Mouse (Mus musculus): ENCODE measurements around the gene Apoc4.

Gene Apoc4

GRCm38 (mm10) chr7:19676662-19677061 lies 4.6 kb downstream of the Apoc4 start:
- no peak for DNase-seq

DNA sequence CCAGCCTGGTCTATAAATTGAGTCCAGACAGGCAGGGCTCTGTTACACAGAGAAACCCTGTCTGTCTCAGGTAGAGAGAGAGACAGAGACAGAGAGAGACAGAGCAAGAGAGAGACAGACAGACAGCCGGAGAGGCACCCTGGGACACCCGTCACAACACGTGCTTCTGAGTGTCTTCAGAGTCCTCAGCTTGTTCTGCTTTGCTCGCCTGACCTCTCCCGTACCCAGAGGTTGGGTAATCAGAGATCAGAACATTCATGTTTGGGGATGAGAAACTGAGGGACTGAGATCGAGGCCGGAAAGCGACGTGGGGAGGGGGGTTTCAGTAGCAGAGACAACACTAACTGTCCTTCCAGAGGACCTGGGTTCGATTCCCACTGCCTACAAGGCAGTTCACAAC lies 5.5 kb downstream of the Apoc4 start:
- no peak for DNase-seq

DNA sequence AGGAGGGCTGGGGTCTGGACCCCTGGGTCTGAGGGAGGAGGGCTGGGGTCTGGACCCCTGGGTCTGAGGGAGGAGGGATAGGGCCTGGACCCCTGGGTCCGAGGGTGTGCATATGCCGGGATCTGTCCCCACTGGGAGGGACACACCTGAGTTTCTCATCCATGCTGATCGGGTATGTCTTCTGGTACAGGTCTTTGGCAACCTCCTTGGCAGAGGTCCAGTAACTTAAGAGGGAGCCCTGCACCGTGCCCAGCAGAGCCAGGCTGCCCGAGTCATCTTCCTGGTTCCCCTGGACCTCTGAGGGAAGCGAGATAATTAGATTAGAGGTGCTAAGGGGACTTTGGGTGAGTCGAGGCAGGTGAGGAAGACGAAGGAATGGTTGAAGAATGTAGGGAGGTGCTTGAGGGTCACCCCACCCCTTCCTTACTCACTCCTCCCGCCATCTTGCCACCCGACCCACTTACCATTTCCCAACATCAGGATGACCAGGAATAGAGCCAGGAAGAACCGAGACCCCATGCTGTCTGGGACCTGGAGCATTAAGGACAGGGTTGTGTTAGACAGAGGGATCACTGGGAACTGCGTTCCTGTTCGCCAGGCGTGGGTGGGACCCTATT lies 8.1 kb downstream of the Apoc4 start:
- DNase-seq = no peak

GRCm38 (mm10) chr7:19671511-19671910 lies 9.8 kb downstream of the Apoc4 start:
- DNase-seq = no peak

DNA sequence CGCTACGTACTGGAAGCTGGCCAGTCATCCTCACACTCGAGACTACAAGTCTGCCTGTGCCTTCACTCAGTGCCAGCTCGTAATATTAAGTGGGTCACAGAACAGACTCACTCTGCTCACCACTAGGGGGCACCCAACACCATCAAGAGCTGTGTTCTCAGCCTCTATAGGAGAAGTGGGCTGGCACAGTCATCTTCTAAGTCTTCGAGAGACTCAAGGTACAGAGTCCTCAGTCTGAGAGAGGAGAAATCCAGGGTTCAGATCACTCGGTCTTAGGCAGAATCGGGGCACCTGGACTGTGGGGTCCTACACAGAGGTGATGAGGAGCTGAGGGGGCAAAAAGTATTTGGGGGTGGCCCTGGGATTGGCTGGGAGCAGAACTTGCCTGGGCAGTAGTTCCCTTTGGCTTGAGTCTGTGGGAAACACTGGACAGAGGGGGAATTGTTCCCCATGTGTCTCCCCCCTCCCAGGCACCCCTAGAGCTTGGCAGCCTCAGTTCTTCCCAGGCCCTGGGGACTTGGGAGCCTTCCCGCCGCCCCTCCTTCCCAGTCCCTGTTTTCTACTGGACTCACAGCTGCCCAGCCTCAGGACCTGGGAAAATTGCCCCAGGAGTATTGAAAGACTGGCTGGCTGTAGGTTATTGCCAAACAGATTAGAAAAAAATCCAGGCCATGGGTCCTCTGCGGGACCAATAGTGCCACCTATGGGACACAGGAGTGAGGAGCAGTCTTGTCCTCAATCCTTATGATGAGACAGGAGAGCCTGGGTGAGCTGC lies 12.1 kb downstream of the Apoc4 start:
- DNase-seq = peak; percentile 98

DNA sequence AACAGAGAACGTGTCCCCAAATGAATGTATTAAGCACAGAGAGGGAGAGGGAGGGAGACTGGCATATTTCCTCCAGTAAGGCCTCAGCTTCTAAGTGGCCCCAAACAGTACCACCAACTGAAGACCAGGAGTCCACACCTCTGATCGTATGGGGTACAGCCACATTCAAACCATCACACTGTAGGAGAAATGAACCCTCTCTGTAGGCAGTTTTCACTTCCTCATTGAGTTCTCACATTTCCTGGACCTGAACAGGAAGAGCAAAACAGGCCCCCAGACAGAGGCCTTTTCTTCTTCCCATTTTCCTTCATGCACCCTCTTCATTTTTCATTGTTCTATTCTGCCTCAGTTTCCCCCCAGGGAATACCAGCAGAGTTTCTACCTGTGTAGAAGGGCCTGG lies 13.8 kb downstream of the Apoc4 start:
- DNase-seq = no peak

GRCm38 (mm10) chr7:19666750-19667149 lies 14.5 kb downstream of the Apoc4 start:
- DNase-seq = no peak

GRCm38 (mm10) chr7:19664955-19665841 lies 16.1 kb downstream of the Apoc4 start, which contains the start of gene Clptm1:
Clptm1 (minus strand) TSS chr7:19665033.
- peak; percentile 98 for DNase-seq

DNA sequence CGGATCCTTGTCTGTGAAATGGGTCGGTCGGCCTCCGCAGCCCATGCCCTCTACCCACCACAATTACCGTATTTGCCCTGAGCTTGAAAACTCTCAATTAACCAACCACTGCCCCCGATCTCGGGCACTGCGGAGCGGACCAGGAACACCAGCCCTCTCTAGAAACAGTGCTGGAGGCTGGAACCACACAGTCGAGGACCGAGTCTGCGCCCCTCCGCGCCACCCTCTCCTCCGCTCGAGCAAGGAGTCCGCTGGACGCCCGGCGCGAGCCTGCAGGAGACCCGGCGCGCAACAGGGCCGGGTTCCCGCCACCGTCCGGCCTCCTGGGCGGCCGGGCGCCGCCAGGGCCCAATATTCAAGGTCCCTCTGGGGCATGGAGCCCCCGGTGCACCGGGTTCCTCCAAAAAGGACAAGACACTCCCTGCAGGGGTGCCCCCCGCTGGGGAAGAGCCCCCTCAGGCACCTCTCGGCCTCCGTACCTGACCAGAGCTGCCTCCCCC lies 16.8 kb downstream of the Apoc4 start:
- no peak for DNase-seq

GRCm38 (mm10) chr7:19663940-19664339 lies 17.3 kb downstream of the Apoc4 start:
- no peak for DNase-seq

DNA sequence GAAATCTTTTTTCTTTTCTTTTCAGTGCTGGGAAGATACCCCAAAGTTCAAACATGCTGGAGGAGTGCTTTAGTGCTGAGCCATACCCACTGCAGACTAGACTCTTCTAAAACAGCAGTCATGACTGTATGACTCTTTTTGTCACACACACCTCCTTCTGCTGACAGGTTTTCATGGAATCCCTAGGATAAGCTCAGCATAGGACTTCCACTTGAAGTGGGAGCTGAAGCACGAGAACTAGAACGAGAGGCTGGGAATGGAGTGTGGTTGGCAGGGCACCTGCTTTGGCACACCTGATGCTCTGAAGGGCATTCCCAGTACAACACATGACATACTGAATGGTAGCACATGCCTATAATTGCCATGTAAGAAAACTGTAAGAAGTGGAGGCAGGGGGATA lies 28.7 kb downstream of the Apoc4 start:
- no peak for DNase-seq

- peak; percentile 47 for DNase-seq
Observed at GRCm38 (mm10) chr7:19651063-19651786, 30.1 kb downstream of the Apoc4 start.

GRCm38 (mm10) chr7:19641223-19641622 lies 40.1 kb downstream of the Apoc4 start:
- no peak for DNase-seq

- no peak for DNase-seq
Observed at GRCm38 (mm10) chr7:19635074-19635827, 46.0 kb downstream of the Apoc4 start.

DNA sequence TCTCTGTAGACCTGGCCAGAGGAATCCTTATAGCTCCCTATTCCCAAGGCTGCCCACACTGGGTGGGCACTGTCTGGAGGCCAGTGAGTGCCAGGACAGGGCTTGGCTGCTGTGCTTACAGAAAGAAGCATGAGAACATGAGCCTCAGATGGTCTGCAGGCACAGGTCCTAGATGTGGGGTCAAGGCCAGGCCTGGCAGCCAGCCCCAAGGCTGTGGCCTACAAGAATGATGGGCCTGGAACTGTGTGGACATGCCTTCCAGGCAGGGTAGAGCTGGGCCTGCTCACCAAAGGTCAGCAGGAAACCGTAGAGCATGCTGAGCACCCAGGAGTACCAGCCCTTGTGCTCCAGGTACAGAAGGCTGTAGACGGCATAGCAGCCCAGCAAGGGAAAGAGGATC lies 46.7 kb downstream of the Apoc4 start:
- DNase-seq = no peak

GRCm38 (mm10) chr7:19633855-19634254 lies 47.4 kb downstream of the Apoc4 start:
- DNase-seq = no peak

DNA sequence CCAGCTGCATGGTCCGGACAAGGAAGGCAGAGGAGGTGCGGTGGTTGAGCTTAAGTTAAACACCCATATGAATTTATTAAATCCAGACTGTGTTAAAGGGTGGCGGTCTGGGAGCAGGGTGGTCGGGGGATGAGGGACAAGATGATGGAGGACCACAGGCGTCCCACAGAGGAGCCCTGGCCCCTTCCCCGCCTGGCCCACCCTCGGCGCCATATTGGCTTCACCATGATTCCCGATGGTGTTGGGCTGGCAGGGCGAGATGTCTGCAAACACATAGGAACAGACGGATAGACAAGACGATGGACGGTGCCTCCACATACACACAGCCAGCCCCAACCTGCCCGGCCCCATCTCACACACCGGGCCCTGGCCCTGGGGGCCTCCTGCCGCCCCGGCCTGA lies 48.1 kb downstream of the Apoc4 start:
- no peak for DNase-seq

GRCm38 (mm10) chr7:19632720-19633119 lies 48.6 kb downstream of the Apoc4 start:
- no peak for DNase-seq

DNA sequence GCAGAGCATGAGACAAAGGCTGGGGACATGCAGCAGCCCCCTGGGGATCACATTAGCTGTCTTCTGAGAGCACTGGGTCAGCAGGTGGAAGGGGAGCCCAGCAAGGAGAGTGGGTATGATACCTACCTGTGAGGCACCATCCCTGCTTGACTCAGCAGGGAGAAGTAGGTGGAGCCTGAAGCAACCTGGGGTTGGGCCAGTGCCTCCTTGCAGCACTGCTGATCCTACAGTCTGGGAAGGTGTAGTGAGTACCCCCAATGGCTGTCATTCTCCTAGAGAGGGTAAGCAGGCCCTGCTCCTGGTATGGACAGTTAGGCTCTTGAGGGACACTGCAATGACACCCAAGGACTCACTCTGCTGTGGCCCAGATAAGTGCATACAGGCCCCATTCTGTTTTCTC lies 49.0 kb downstream of the Apoc4 start:
- no peak for DNase-seq

GRCm38 (mm10) chr7:19629361-19629734 lies 51.9 kb downstream of the Apoc4 start, which contains the start of gene Relb:
Relb (minus strand) TSS chr7:19629438.
- peak; percentile 95 for DNase-seq

GRCm38 (mm10) chr7:19628536-19629360 lies 52.5 kb downstream of the Apoc4 start:
- peak; percentile 99 for DNase-seq
